Mouse (Mus musculus) liver, embryonic 14.5 days (tissue): ENCODE data around the gene Coro2a.

Source experiments
- CTCF ChIP-seq: IDR thresholded peaks from 2 replicates; pipeline ENCODE4 v1.5.1; 2016; ENCODE audit warnings: antibody characterized with exemption, low read depth, control low read depth
- EP300 ChIP-seq: IDR thresholded peaks from 2 replicates; pipeline ENCODE4 v1.6.1; 2016; ENCODE audit warnings: antibody characterized with exemption, low read depth

DNA sequence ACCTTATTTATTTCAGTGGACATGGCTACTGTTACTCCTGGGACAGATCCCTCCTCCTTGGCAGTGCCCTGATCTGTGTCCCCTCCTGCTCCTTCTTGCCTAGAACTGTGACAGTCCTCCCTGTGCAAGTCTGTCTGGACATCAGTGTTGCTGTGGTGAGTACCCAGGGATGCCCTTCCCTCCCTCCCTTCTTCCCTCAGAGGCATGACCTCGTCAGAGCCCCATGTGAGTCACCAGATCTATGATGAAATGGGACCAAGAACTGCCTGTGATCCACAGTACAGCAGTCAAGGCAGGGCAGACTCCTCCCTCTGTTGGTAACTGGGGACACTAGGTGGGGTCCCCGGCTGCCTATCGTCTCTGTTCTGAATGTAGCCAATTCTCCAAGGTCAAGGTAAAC lies 5.6 kb upstream of the Coro2a start:
- TF ChIP-seq CTCF (no peak), EP300 (no peak)
